Comparison of ENCODE assay signal across 9 mouse cellular contexts in genomic region chr4:134660630-134661183, GRCm38 (mm10). TPM values are rescaled to one million over a fixed set of nuclear protein-coding genes. Genes with fewer than 3 reads are reported as not detected.
DNase-seq lines count a peak whose midpoint lies in the region; ATAC-seq lines count a peak whose summit lies in the region.
"Had no signal": no experiment of that assay in that cellular context is flagged by ENCODE, and none has a peak within 500 bp of the region (broad histone marks: within the 10 kb centered on the region; RNA-seq: fewer than 3 reads in every experiment).

No protein-coding gene starts in this region.

- no peak for ATAC-seq in forebrain, embryonic 16.5 days

- DNase-seq in forebrain, embryonic 10.5 days (ENCODE audit: extremely low spot score, low spot score) = no peak
- peak; percentile 40 to 48 for DNase-seq in right cerebral cortex, adult 2 months (ENCODE audit: low spot score in 2 of 2)
- no peak for DNase-seq in right cerebral cortex, postnatal 14 days
- no peak for DNase-seq in limb, embryonic 10.5 days (ENCODE audit: low spot score)
- DNase-seq in telencephalon, adult 2 months (ENCODE audit: low read depth, low spot score) = peak; percentile 27
- no peak for DNase-seq in layer of hippocampus, adult 11-12 months (ENCODE audit: low spot score)
- no peak for DNase-seq in layer of hippocampus, adult 9-10 months (ENCODE audit: low spot score)

- peak overlapping the region; percentile 80 for H3K27ac ChIP-seq in forebrain, embryonic 10.5 days
- H3K27ac ChIP-seq in forebrain, embryonic 16.5 days (ENCODE audit: low read length) = no peak overlapping the region
- no peak overlapping the region for H3K27ac ChIP-seq in limb, embryonic 10.5 days

- H3K4me2 ChIP-seq in forebrain, embryonic 16.5 days (ENCODE audit: low read length) = no peak overlapping the region

- peak overlapping the region; percentile 40 for H3K4me3 ChIP-seq in forebrain, embryonic 10.5 days
- H3K4me3 ChIP-seq in forebrain, embryonic 16.5 days (replicated peaks; ENCODE audit: low read length) = no peak overlapping the region
- peak overlapping the region; percentile 42; the same call in 1 of the 2 replicates for H3K4me3 ChIP-seq in limb, embryonic 10.5 days

- H3K27me3 ChIP-seq in forebrain, embryonic 10.5 days (ENCODE audit: poor library complexity, severe bottlenecking) = peaks cover 57% of the 10 kb centered on the region
- no peaks in the 10 kb centered on the region for H3K27me3 ChIP-seq in forebrain, embryonic 16.5 days (replicated peaks; ENCODE audit: control insufficient read depth, insufficient read depth, low read length)
- peaks cover 50% of the 10 kb centered on the region for H3K27me3 ChIP-seq in limb, embryonic 10.5 days (ENCODE audit: low read depth, poor library complexity, severe bottlenecking)
- H3K27me3 ChIP-seq: heart, embryonic 15.5 days had no signal

- H3K9me3 ChIP-seq in forebrain, embryonic 10.5 days = no peaks in the 10 kb centered on the region
- H3K9me3 ChIP-seq in forebrain, embryonic 16.5 days (ENCODE audit: control insufficient read depth, low read length) = no peaks in the 10 kb centered on the region
- no peaks in the 10 kb centered on the region for H3K9me3 ChIP-seq in limb, embryonic 10.5 days (replicated peaks)
- H3K9me3 ChIP-seq: heart, embryonic 15.5 days had no signal

- 60% methylated on average over 18 of the region's 18 CpGs for WGBS in forebrain, embryonic 10.5 days
- 31% methylated on average over 18 of the region's 18 CpGs for whole genome bisulfite sequencing in forebrain, embryonic 16.5 days
- WGBS in limb, embryonic 10.5 days = 49% methylated on average over 18 of the region's 18 CpGs

- no peaks in the 10 kb centered on the region for H3K36me3 ChIP-seq in forebrain, embryonic 10.5 days (replicated peaks)
- no peaks in the 10 kb centered on the region for H3K36me3 ChIP-seq in forebrain, embryonic 16.5 days (ENCODE audit: control insufficient read depth, insufficient read depth)
- no peaks in the 10 kb centered on the region for H3K36me3 ChIP-seq in limb, embryonic 10.5 days
- H3K36me3 ChIP-seq: heart, embryonic 15.5 days had no signal

- peaks cover 62% of the 10 kb centered on the region for H3K4me1 ChIP-seq in forebrain, embryonic 10.5 days
- peaks cover 33% of the 10 kb centered on the region for H3K4me1 ChIP-seq in forebrain, embryonic 16.5 days (replicated peaks; ENCODE audit: control insufficient read depth, insufficient read depth, low read length)
- H3K4me1 ChIP-seq in limb, embryonic 10.5 days = peaks cover 34% of the 10 kb centered on the region

- H3K9ac ChIP-seq in forebrain, embryonic 16.5 days (replicated peaks; ENCODE audit: low read depth, low read length) = no peak overlapping the region
- H3K9ac ChIP-seq: heart, embryonic 15.5 days had no signal

RNA-seq across cellular contexts. Expression of gene Man1c1, which starts 43.4 kb away (rescaled TPM):
- polyA plus RNA-seq in forebrain, embryonic 10.5 days (2016; fragmentation: Nextera tagmentation; extraction: Ambion mirVana) = 2.3 and 2.8 TPM in 2 replicates
- polyA plus RNA-seq in forebrain, embryonic 16.5 days (2015; fragmentation: Nextera tagmentation; extraction: Ambion mirVana) = 2.3 and 2.9 TPM in 2 replicates
- polyA plus RNA-seq in limb, embryonic 10.5 days (2016; fragmentation: Nextera tagmentation; extraction: Ambion mirVana) = 1.6 and 2.0 TPM in 2 replicates

Comparison
In these comparisons a context has a peak if more than half of its experiments do, and no peak if none do; other contexts are left out.
1. DNase-seq: peak in right cerebral cortex, adult 2 months (2 of 2) and telencephalon, adult 2 months (single experiment); none in forebrain, embryonic 10.5 days (single experiment), right cerebral cortex, postnatal 14 days (single experiment), limb, embryonic 10.5 days (single experiment), layer of hippocampus, adult 11-12 months (single experiment) and layer of hippocampus, adult 9-10 months (single experiment).